Mouse (Mus musculus) cerebellum, adult 8-10 months (tissue): ENCODE measurements around the gene Fbp2.

Experiments used
- DNase-seq: peaks from one replicate; pipeline ENCODE4 v3.0.0; 2022

The Fbp2 gene

DNA sequence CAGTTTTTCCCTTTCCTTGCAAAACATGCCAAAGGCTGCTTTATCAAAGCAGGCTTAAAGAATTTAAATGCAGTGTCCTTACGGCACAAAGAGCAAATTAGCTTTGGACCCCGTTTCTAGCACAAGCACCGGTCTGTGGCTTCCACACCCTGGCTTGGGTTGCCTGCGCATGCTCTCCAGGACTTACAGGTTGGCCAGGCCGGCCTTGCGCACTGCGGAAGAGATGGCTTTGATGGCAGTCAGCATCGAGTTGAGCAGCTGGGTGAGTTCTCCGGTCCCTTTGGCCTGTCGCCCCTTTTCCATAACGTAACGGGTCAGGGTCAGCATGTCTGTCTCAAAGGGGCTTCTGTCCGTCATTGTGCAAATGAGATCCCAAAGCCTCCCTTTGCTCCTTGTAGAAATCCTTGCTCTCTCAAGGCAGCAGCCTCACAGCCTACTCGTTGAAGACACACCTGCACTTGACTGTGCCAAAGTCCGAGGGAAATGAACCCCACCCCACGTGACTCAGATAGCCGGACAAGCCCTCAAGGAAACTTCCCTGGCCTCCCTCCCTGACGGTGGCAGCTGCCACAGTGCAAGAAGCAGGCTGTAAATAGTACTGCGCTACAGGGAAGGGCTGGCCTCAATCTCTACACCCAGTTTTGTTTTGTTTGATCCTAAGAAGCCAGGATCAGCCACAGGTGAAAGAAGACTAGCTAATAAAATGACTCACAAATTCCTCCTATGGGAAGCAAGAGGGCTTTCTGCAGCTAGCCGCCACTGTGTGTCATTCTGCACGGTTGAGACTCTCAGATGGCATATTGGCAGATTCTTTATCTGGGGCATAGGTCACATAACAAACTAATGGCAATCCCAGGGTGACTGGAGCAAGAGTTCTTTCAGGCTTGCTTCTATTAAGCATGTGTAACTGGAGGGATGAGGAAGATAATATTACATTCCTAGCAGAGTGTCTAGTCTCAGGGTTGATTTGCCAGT, at the start of gene Fbp2:
Gene Fbp2 (minus strand): TSS at position 482 of the 975 bp plus-strand sequence.
- no peak for DNase-seq

DNA sequence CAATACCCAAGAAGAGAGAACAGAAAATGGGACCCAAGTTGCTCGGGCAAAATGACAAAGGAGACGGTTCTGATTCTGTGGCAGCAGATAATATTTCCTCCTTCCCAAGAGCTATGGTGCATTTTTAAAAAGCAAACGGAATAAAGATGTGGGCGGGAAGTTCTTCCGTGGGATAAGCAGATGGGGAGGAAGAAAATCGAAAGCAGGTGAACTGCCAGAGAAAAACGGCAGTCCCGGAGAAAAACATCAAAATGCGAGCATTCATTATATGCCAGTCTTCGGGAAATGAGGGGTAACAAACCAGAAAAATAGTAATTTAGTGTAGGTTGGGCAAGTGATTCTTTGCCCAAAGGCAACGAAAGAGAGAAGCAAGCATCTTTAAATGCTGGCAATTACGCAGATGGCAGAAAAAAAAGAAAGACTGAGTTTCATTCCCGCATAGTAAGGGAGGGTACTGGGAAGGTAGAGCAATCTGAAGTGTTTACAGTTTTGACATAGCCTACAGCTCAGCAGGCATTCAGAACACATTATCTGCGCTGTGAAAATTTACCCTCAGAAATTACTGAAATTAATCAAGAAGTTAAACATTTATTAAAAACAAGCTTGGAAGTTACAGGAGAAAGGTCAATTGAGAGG, 49.4 kb upstream of the Fbp2 start:
- DNase-seq, result no peak

DNA sequence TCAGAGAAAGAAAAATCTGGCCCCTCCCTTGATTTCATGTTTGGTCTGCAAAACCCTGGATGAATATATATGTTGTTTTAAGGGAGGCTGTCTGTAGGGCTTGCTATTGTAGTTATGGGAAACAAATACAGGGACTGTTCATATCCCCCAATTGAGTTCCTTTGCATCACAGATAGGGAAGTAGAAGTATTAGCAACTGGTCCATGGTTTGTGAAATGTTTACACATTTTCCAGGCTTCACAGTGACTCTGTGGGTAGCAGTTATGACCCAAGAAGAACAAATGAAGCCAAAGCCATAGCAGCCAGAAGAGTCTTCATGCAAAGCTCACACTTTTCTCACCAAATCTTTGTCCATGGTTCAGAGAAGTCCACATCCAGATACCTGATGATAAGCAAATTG, 42.9 kb upstream of the Fbp2 start:
- no peak for DNase-seq

DNA sequence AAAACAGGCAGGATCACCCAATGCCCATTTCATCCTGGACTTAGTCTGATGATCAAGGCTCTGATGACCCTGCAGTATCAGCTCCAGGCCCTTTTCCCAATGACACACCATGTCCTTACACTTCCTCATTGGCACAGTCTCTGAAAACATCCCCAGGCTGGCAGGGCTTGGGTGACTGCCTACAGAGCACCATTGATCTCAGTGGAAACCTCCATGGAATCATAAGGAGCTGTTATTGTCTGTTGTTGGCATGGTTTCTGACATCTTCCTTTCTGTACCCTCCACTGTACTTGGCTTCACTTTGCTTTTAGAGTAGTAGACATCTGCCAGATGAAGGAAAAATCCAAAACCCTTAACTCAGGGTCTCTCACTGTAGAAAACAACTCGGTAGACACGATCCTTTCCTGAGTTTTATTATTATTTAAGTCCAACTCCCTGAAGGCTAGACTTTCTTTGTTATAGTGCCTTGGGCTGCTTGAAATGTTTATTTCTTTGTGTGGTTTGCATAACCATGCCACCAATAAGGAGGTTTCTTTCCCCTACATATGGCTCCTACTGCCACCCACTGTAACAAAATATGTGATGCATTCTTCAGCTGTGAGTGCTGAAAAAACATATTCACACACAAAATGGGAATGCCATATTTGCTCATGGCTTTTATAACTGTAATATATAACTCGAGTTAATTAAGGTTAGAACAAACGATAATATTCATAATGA, 39.9 kb upstream of the Fbp2 start:
- no peak for DNase-seq

DNA sequence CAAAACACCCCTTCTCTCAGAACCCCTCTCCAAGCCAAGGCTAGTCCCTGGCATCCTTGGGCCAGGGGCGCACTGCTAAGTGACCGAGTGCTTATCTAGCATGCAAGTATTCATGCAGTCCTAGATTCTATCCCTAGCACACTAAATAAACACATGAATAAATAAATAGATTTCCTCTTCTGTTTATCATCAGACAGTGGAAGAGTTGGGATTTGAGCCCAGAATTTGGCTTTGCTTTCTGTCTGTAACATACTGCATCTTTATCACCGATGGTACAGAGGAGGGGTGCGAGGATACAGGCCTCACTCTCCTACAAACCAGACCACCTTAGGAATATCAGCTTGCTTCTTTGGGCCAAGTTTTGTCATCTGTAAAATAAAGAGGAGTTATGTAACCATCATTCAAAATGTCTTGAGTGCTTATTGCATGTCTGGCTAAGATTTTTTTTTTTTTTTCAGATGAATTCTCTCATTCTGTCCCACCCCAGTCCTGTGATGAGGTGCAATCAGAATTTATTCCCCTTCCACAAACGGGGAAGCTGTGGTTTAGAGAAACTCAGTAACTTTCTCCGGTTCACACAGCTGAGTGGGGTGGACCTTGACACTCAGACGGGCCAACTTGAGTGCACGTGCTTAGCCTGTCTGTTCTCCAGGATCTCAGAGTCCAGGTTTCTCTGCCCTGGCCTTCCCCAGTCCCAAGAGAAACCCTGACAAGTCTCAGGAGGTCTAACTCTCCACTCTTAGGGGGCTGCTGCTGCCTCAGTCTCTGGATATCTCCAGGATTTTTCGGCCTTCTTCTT, 35.0 kb upstream of the Fbp2 start:
- no peak for DNase-seq

DNA sequence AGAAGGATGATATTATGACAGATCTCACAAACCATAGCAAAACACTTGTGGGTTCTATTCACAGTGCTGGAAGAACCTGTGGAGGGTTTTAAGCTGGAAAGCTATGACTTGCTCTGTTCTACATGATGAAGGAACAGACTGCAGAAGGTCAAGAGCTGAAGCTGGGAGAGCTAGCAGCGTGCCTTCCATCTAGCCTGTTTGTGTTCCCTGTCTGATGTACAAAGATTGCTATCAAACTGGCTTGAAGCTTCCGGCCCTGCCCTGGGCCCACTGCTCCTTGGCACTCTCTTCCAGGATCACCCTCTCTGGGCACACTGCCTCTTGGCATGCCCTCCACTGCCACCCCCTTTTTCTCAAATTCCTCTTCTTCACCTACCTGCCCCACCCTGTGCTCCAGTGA, 31.1 kb upstream of the Fbp2 start:
- no peak for DNase-seq

DNA sequence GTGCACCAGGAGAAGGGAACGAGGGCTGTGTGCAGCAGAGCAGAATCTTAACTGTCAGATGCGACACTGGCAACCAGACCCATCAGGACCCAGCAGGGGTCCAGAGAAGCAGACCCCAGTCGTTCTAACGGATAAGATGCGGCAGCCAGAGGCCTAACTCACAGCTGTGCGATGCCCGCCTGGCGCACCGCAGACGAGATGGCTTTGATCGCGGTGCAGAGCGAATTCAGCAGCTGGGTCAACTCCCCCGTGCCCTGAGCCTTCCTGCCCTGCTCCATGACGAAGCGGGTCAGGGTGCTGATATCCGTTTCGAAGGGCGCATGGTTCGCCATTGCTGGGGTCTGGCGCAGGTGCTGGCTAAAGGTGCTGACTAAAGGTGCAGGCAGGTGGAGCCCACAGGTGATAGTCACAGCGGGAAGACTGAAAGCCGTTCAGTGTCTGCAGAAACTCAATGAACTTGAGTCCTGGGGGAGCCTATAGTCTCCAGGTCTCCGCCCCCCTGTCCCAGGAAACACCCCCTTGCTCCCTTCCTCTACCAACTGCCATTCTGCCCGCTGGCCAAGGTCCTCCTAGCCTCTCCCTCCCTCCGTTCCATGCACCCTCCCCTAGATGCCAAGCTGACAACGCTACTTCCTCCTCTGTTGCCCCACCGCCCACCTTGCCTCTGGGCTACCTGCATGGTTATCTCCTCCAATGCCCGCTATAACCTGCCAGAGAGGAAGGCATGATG, 29.7 kb upstream of the Fbp2 start, which contains the start of gene Fbp1:
Gene Fbp1 (minus strand): TSS at position 571 of the 730 bp plus-strand sequence.
- DNase-seq, result no peak

DNA sequence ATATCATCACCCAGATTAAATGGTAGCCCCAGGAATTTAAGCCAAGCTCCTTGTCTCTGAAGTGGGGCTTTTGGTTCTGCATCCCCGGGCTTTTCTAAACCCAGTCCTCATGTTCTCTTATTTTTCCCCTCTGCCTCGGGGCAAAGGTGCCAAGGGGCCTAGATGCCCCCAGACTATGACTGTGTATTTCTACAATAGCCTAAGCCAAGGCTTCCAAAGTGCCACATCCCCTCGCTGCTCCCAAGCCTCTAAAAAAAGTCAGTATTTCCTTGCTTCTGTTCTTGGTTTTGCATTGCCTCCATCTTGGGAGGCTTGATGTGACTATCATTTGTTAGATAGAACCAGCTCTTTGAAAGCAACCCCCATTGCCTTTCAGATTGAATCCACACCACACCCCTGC, 26.3 kb upstream of the Fbp2 start:
- no peak for DNase-seq

DNA sequence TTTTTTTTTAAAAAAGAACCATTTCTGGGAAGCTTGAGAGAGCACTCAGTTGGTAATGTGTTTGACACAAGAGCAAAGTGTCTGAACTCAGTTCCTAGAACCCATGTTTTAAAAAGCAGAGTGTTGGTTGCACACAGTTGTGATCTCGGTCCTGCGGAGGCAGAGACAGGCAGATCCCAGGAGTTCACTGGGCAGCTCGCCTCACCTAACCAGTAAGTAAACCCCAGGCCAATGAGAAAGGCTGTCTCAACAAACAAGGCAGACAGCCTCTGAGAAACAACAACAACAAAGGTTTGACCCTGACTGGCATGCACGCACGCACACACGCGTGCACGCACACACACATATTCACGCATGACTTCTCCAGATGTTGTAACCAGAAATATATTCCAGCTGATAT, 25.7 kb upstream of the Fbp2 start:
- DNase-seq, result no peak

DNA sequence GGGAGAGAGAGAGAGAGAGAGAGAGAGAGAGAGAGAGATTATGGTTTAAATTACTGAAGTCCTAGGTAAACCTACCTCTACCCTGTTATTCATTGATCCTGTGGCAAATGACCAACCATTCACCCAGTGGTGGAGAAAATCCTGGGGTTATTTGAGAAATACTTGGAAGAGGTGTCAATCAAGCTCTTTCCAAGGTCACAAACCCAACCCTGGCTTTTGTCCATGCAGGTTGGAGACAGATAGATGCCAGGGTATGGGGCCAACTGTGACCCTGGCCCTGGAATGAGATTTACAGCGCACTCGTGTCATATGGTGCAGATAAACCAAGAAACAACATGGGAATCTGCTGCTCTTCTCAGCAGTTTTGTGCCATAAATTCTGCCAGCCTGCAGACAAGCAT, 25.2 kb upstream of the Fbp2 start:
- DNase-seq, result no peak

DNA sequence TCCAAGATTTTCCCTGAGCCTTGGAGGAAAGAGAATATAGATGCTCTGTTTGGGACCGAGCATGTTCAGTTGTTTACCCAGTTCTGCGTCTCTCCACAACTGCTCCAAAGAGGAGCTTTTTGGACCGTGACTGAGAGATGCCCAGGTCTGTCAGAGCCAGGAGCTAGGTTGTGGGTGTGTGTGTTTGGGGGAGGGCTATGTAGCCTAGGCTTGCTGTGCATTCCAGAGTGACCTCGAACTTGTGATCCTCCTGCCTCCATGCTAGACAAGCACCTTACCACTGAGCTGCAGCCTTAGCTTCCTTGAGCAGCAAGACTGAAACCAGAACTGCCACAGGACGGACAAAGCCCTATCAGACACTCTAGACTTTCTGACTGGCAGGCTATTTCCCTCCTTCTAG, 24.6 kb upstream of the Fbp2 start:
- no peak for DNase-seq

DNA sequence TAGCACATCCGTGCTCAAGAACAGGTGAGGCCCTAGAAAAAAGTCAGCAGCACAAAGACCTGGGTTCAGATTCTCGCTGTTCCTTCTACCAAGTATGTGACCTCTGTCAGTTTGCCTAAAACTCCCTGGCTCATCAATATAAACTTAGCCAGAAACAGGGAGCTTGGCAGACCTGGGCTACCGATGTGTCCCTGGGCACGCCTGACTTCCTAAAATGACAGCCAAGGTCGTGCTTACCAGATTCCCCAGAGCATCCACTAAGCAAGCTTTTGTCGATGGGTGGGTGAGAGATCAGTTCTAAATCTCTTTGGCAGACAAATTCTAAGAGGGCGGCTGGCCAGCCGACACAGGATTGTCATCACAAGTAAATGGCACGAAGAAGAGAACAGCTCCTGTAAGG, 23.1 kb upstream of the Fbp2 start:
- DNase-seq, result no peak

DNA sequence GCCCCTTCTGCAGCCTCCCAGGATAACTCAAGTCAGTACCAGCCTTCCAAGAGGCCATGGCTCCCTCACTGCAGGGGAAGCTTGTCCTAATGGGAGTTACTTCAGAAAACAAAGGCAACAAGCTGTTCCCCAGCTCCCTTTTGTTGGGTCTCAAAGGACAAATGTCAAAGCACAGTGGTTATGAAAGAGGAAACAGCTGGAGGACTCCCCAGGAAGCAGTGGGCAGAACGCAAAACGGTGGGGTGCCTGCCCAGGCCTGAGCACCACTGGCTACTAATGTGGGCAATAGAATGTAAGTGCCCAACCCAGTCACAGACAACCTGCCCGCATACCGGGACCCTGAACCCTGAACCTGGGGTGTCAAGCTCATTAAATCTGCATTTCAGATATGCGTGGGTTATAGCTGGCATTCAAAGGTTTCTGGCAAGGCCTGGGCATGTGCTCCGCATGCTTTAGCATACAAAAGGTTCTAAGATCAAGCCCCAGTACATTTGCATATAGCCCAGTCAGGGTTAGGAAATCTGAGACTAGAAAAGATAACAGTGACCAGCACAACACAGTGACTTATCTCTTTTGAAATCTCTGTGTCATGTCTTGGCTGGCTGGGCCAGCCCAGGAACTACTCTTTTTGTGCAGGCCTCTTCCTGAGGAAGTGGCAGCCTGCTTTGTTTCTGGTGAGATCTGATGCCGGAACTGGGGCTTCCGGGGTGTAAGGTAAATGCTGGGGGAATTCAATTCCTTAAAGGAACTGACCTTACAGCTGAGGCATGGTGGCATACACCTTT, 21.8 kb upstream of the Fbp2 start:
- DNase-seq, result no peak

DNA sequence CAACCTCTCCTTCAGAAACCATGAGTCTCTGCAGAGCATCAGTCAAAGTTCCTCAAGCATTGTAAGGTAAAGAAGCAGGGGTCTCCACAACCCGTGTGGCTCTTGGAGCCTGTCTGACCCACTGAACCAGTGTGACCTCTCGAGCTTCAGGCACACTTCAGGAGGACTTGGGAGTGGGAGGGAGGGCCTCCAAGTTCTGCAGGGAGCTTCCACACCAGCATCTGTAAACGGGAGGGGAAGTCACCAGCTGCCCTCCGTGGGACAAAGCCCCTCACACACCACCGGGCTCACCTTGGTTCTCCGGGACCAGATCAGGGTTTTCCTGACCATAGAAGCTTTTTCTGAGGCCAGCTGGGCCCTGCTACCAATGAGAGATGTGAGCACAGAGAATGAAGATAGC, 21.2 kb upstream of the Fbp2 start:
- no peak for DNase-seq

DNA sequence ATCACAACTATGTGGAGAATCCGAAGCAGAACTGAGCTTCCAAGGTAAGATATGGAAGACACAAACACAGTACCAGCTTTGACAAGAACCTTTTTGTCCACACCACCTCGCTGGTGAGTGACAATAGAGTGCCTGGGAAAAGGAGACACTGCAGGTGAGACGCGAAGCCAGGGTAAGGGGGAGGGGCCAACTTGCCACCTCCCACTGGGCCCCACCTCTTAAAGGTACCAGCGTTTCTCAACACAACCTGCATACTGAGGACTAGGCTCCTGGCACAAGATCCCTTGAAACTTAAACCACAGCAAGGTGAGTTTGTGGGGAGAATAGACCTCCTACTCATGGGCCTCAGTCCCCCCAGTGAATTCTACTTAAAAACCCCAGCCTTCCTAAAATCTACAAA, 19.0 kb upstream of the Fbp2 start:
- no peak for DNase-seq

DNA sequence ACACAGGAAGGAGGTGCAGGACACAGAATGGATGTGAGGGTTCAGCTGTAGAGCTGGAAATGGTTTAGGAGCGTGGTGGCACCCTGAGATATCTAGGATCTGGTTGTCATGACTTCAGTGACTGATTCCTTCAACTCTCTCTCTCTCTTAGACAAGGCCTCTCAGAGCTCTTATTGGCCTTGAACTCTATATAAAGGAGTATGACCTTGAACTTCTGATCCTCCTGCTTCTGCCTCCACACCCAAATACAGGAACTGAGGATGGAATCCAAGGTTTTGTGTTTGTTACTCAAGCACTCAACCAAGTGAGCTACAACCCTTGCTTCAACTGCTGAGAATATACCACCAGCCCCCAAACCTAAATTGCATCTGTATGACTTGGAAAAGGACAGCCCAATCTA, 17.9 kb upstream of the Fbp2 start:
- no peak for DNase-seq

DNA sequence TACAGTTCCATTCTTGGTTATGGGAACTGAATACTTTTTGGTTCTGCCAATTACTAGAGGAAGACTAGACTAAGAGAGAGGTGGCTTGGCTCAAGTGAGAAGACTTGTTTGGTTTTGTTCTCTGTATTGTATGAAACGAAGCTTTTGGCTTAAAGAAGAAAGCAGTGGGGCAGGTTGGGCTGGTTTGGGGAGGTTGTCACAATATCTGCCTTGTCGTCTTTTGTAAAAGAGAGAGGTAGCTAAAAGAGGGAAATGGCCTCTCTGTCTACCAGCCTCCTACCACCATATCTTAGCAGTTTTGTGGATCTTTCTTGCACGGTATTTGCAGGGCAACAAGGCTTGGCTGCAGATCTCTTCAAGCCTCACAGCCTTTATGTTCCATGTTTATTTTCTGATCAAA, 14.0 kb upstream of the Fbp2 start:
- DNase-seq, result no peak

DNA sequence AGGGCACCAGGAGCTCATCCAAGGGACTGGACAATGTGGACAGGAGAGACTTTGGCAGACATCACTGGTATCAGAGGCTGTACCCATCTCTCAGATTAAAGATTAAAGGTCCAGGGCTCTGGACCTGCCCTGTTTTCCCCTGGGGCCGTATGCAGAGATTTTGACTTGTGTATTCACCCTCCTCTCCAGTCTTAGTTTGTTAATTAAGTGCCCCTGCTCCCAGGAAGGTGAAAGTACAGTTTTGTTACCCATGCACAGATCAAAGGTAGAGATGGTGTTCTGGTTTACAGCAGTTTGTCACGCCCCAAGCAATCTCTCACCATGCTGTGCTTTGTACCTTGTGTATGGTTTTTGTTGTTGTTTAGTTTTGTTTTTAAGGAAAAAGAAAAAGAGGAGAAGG, 12.4 kb upstream of the Fbp2 start:
- no peak for DNase-seq

DNA sequence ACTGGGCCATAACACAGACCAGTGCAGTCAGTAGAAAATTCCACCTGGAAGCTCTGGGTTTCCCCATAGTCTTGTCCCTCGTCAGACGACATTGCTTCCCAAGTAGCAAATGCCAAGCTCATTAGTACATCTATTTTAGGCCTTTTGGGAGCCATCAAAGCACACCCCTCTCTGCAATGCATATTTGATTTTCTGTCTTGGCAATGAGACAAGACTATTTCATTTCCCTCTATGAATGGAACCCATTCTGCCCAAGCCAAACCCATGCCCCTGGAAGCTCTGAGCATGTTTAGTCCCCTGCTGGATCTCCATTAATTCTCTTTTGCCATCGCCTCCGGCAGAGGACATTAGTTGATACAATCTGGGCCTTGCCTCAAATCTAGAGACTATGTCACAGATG, 8.6 kb upstream of the Fbp2 start:
- DNase-seq, result no peak

DNA sequence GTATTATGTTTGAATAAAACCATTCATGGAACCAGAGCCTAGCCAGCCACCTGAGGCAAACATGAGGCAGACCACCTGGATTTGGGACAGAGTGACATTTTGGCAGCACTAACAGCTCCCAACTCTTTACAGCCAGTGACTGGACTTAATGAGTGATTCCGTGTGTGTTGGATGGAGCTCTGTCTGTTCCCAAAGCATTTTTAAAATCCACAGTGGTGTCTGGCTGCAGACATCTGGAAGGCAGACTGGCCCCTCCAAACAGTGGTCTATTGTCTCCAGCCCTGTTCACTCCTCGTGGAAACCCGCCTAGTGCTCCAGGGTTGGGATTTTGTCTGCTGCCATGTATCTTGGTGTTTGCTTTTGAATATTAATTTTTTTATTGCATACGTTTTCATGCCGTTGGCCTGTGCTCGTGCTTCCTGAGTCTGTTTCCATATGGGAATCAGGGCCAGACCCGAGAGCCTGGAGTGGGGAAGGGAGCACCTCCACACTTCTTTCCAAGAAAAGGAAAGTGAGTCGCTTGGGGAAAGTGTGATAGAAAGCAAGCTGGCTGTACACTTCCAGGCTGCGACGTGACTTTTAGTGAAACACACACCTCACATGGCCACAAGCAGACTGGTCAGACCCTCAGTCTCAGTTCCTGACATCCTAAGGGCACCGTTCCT, 7.6 kb upstream of the Fbp2 start:
- no peak for DNase-seq

DNA sequence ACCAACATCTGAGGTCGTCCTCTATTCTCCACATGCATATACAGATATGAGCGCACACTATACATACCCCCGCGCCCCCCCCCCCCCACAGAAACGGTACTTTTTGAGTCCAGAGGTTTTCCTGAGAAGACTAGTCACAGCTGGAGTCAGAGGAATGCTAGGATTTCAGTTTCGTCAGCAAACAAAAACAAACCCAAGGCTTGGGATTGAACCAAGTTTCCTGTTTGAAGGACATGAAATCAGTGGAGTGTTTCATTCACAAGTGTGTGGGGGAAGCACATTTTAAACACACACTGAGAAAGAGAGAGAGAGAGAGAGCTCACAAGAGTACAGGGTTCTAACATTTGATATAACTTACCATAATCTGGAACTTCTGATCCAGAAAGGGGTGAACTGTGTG, 5.5 kb upstream of the Fbp2 start:
- no peak for DNase-seq
